Mouse (Mus musculus) embryonic facial prominence, embryonic 14.5 days (tissue): Measurements from ENCODE around the gene Hoxc8. TPM values are rescaled to one million over a fixed set of nuclear protein-coding genes. Genes with fewer than 3 reads are reported as not detected.

Experiments
- ATAC-seq: fragments of 200-750 bp; cut with Nextera tagmentation; 2 replicates; pipeline ENCODE4 v1.8.0; 2017; ENCODE audit warnings: low read depth, moderate number of reproducible peaks, moderate TSS enrichment
- DNase-seq: peaks from one replicate; pipeline ENCODE4 v3.0.0-alpha.2; 2015; ENCODE audit warnings: low spot score
- H3K27ac ChIP-seq: fragments of 300-500 bp; sonication (generic); replicated peaks from 2 replicates; pipeline ENCODE4 v1.5.1; 2014; ENCODE audit warnings: low read depth, mild to moderate bottlenecking, low read length, moderate library complexity
- H3K27me3 ChIP-seq: fragments of 300-500 bp; sonication (generic); replicated peaks from 2 replicates; pipeline ENCODE4 v1.6.1; 2014; ENCODE audit warnings: low read length; ENCODE audit not compliant: control insufficient read depth, insufficient read depth
- H3K36me3 ChIP-seq: fragments of 300-500 bp; sonication (generic); 2 replicates; pipeline ENCODE4 v1.6.1; 2014; ENCODE audit warnings: low read length, mixed read lengths; ENCODE audit not compliant: control insufficient read depth, insufficient read depth
- H3K4me1 ChIP-seq: fragments of 300-500 bp; sonication (generic); 2 replicates; pipeline ENCODE4 v1.6.1; 2014; ENCODE audit warnings: antibody characterized with exemption, low read length; ENCODE audit not compliant: control insufficient read depth, insufficient read depth
- H3K4me2 ChIP-seq: fragments of 300-500 bp; sonication (generic); 2 replicates; pipeline ENCODE4 v1.6.1; 2014; ENCODE audit warnings: low read depth, mild to moderate bottlenecking, low read length, moderate library complexity, mixed read lengths
- H3K4me3 ChIP-seq: fragments of 300-500 bp; sonication (generic); 2 replicates; pipeline ENCODE4 v1.5.1; 2014; ENCODE audit warnings: low read depth, mild to moderate bottlenecking, low read length
- H3K9ac ChIP-seq: fragments of 300-500 bp; sonication (generic); 2 replicates; pipeline ENCODE4 v1.6.1; 2014; ENCODE audit warnings: low read depth, mild to moderate bottlenecking, low read length, moderate library complexity, mixed read lengths
- H3K9me3 ChIP-seq: fragments of 300-500 bp; sonication (generic); 2 replicates; pipeline ENCODE4 v1.6.1; 2016; ENCODE audit warnings: low read length; ENCODE audit not compliant: control insufficient read depth
- WGBS: fragments of 180-500 bp; shearing (Covaris S2); extraction: QIAGEN DNeasy Blood & Tissue Kit; methylation state at CpG from one replicate; pipeline ENCODE4 v1.1.7; 2014; 5-methylcytosine and 5-hydroxymethylcytosine counted together
- polyA plus RNA-seq: library from polyadenylated mRNA; unstranded; fragments of >200 nt; fragmentation: Nextera tagmentation; extraction: Ambion mirVana; gene quantifications from 2 replicates; pipeline ENCODE4 v1.2.1, GENCODE M21; 2014

The Hoxc8 gene
- 0.14 TPM in 1 of 2 replicates, not detected in the other for polyA plus RNA-seq

- WGBS, result under 1% methylated on average over 40 of the region's 69 CpGs
- no peaks in the 10 kb centered on the region for H3K36me3 ChIP-seq
- no peaks in the 10 kb centered on the region for H3K4me1 ChIP-seq
- no peak for ATAC-seq
- H3K9ac ChIP-seq, result no peak within 1 kb of the TSS
- DNase-seq, result no peak
- no peak within 1 kb of the TSS for H3K27ac ChIP-seq
- peak within 1 kb of the TSS; percentile 18 for H3K4me3 ChIP-seq
- peak within 1 kb of the TSS; percentile 33 for H3K4me2 ChIP-seq
- H3K27me3 ChIP-seq, result peaks cover 96% of the 10 kb centered on the region
- no peaks in the 10 kb centered on the region for H3K9me3 ChIP-seq
Measured at GRCm38 (mm10) chr15:102990461-102991397, at the start of gene Hoxc8. Gene Hoxc8, plus strand, starts transcription at chr15:102990607.

GRCm38 (mm10) chr15:102942739-102943467, 47.5 kb upstream of the Hoxc8 start:
- Histone ChIP-seq H3K27ac (no peak overlapping the region), H3K9ac (no peak overlapping the region), H3K9me3 (no peaks in the 10 kb centered on the region), H3K4me1 (no peaks in the 10 kb centered on the region), H3K36me3 (no peaks in the 10 kb centered on the region), H3K4me3 (no peak overlapping the region), H3K4me2 (peak overlapping the region; percentile 26; the same call in 1 of the 2 replicates), H3K27me3 (peaks cover 100% of the 10 kb centered on the region)
- ATAC-seq, result no peak
- WGBS, result under 1% methylated on average over 40 of the region's 53 CpGs
- no peak for DNase-seq

GRCm38 (mm10) chr15:102943468-102943813, 47.0 kb upstream of the Hoxc8 start:
- Histone ChIP-seq H3K4me1 (no peaks in the 10 kb centered on the region), H3K36me3 (no peaks in the 10 kb centered on the region), H3K4me2 (no peak overlapping the region), H3K4me3 (no peak overlapping the region), H3K27me3 (peaks cover 100% of the 10 kb centered on the region), H3K9ac (no peak overlapping the region), H3K27ac (no peak overlapping the region), H3K9me3 (no peaks in the 10 kb centered on the region)
- DNase-seq, result no peak
- ATAC-seq, result no peak
- WGBS, result 4% methylated on average over 5 of the region's 5 CpGs

DNA sequence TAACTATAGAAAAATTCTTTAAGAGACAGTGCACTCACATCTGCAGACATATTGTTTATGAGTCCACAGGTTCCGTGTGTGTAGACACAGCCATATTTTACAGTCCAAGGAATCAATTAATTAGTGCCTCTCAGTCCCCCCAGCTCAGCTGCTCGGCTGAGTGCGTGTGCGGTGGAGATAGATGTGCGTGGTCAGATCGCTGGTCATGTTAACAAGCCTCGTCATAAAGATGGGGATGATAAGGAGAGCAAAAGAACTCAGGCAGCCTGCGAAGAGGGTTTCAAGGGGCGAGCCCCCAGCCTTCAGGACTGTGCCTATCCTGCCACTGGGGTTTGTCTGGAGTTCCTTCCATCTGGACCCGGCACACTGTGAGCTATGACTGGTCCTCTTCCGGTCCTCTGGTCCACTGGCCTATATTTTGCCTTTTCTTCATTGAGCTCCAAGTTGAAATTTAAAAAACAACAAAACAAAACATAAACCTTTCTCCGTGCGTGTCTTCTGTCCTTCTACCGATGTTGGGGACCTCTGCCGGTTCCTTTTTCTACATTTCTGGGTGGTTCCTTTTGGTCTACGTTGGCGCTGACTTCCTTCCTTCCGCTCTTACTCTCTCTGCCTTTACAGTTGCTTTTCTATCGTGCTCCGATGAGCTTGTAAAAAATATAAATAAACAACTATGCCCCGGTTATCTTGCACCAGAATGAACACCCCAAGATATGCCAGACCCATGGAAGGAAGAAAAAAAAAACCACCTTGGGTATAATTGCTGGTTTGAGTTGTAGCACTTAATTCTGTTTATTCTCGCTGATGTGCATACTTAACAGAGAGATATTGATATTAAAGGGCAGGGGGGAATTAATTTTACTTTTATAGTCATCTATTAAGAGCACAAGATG, 45.0 kb upstream of the Hoxc8 start:
- Histone ChIP-seq H3K4me1 (no peaks in the 10 kb centered on the region), H3K36me3 (no peaks in the 10 kb centered on the region), H3K4me3 (no peak overlapping the region), H3K27ac (no peak overlapping the region), H3K4me2 (no peak overlapping the region), H3K27me3 (peaks cover 100% of the 10 kb centered on the region), H3K9me3 (no peaks in the 10 kb centered on the region), H3K9ac (no peak overlapping the region)
- WGBS, result 11% methylated on average over 22 of the region's 22 CpGs
- DNase-seq, result no peak
- no peak for ATAC-seq

DNA sequence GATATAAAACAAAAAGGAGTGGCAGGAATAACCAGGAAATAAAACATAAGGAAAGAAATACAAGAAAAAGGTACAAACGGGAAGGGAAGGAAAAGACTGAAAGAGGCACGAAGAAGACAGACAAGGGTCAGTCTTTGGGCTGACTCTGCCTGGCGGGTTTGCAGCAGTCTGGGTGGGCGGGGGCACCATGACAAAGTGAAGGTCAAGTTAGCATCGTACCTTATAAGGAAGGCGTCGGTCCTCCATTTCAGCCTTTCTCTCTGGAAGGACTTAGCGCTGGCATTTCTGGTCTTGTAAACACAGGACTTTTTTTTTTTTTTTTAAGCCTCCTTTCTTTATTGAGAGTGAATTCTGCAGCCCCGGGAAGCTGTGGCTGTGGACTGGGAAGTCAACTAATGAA, 43.1 kb upstream of the Hoxc8 start:
- WGBS, result under 1% methylated on average over 9 of the region's 9 CpGs
- DNase-seq (no peak), ATAC-seq (no peak)
- Histone ChIP-seq H3K9ac (no peak overlapping the region), H3K27ac (no peak overlapping the region), H3K4me3 (no peak overlapping the region), H3K4me1 (no peaks in the 10 kb centered on the region), H3K9me3 (no peaks in the 10 kb centered on the region), H3K36me3 (no peaks in the 10 kb centered on the region), H3K4me2 (no peak overlapping the region), H3K27me3 (peaks cover 100% of the 10 kb centered on the region)

- Histone ChIP-seq H3K27ac (no peak overlapping the region), H3K4me2 (no peak overlapping the region), H3K4me3 (no peak overlapping the region), H3K9ac (no peak overlapping the region), H3K9me3 (no peaks in the 10 kb centered on the region), H3K27me3 (peaks cover 100% of the 10 kb centered on the region), H3K36me3 (no peaks in the 10 kb centered on the region), H3K4me1 (no peaks in the 10 kb centered on the region)
- DNase-seq (no peak), ATAC-seq (no peak)
- 21% methylated on average over 2 of the region's 2 CpGs for WGBS
Measured at GRCm38 (mm10) chr15:102948842-102949241, 41.6 kb upstream of the Hoxc8 start.

GRCm38 (mm10) chr15:102949696-102950095, 40.7 kb upstream of the Hoxc8 start:
- under 1% methylated on average over 20 of the region's 20 CpGs for WGBS
- H3K36me3 ChIP-seq, result no peaks in the 10 kb centered on the region
- H3K27me3 ChIP-seq, result peaks cover 99% of the 10 kb centered on the region
- no peak overlapping the region for H3K27ac ChIP-seq
- DNase-seq (no peak), ATAC-seq (no peak)
- no peak overlapping the region for H3K4me2 ChIP-seq
- H3K4me3 ChIP-seq, result no peak overlapping the region
- no peak overlapping the region for H3K9ac ChIP-seq
- no peaks in the 10 kb centered on the region for H3K4me1 ChIP-seq
- H3K9me3 ChIP-seq, result no peaks in the 10 kb centered on the region

GRCm38 (mm10) chr15:102950877-102951276, 39.5 kb upstream of the Hoxc8 start:
- ATAC-seq (no peak), DNase-seq (no peak)
- no peak overlapping the region for H3K9ac ChIP-seq
- no peak overlapping the region for H3K4me2 ChIP-seq
- no peaks in the 10 kb centered on the region for H3K36me3 ChIP-seq
- no peaks in the 10 kb centered on the region for H3K4me1 ChIP-seq
- no peaks in the 10 kb centered on the region for H3K9me3 ChIP-seq
- H3K27me3 ChIP-seq, result peaks cover 99% of the 10 kb centered on the region
- 9% methylated on average over 2 of the region's 2 CpGs for WGBS
- no peak overlapping the region for H3K27ac ChIP-seq
- H3K4me3 ChIP-seq, result no peak overlapping the region
